Mouse (Mus musculus) heart, adult 18-20 months (tissue): ENCODE data around the gene Defb25. TPM values are rescaled to one million over a fixed set of nuclear protein-coding genes. Genes with fewer than 3 reads are reported as not detected.

Experiments
- total RNA-seq, 2 experiments: library from RNA; stranded (reverse); gene quantifications; 2 replicates each; pipeline ENCODE4 v1.2.3; 2021

Defb25 gene
- total RNA-seq, 2 experiments from 2014 or later = not detected

Other genes with a start within 250 kb of the Defb25 start
- not detected for gene Nrsn2, start 246.4 kb downstream of the Defb25 start, total RNA-seq
- 1 to 10 TPM; 5.7 to 5.8 TPM for gene Sox12, start 225.0 kb downstream of the Defb25 start, total RNA-seq
- gene Zcchc3, start 208.0 kb downstream of the Defb25 start, total RNA-seq = 1 to 10 TPM; 5.0 to 5.8 TPM
- gene 6820408C15Rik, start 207.5 kb downstream of the Defb25 start, total RNA-seq = 1 to 10 TPM; 1.6 to 2.4 TPM
- gene Defb23, start 158.4 kb downstream of the Defb25 start, total RNA-seq = not detected
- not detected for gene Defb20, start 146.0 kb downstream of the Defb25 start, total RNA-seq
- gene Defb22, start 132.9 kb downstream of the Defb25 start, total RNA-seq = not detected
- gene Defb26, start 111.4 kb downstream of the Defb25 start, total RNA-seq = not detected
- not detected for gene Defb28, start 104.8 kb downstream of the Defb25 start, total RNA-seq
- gene Defb29, start 83.0 kb downstream of the Defb25 start, total RNA-seq = not detected
- gene Gm17416, start 53.7 kb downstream of the Defb25 start, total RNA-seq = not detected
- not detected for gene Defb21, start 50.3 kb downstream of the Defb25 start, total RNA-seq
- not detected for gene Defb19, start 42.7 kb downstream of the Defb25 start, total RNA-seq
- not detected for gene Defb45, start 23.7 kb downstream of the Defb25 start, total RNA-seq
- not detected for gene Defb36, start 18.7 kb downstream of the Defb25 start, total RNA-seq
- gene Rem1, start 3.9 kb upstream of the Defb25 start, total RNA-seq = 1 to 10 TPM; 3.3 to 4.7 TPM
- gene H13, start 46.4 kb upstream of the Defb25 start, total RNA-seq = 10 to 100 TPM; 32.7 to 39.6 TPM
- 10 to 100 TPM; 15.8 to 16.4 TPM for gene Mcts2, start 64.0 kb upstream of the Defb25 start, total RNA-seq
- gene Id1, start 113.2 kb upstream of the Defb25 start, total RNA-seq = 10 to 100 TPM; 63.7 to 75.1 TPM
- gene Cox4i2, start 131.1 kb upstream of the Defb25 start, total RNA-seq = 10 to 100 TPM; 11.9 to 15.2 TPM
- gene Bcl2l1, start 208.7 kb upstream of the Defb25 start, total RNA-seq = 100 to 1,000 TPM in 1 of 2 experiments, 10 to 100 TPM in 1; 77.8 to 111 TPM
- 1 to 10 TPM in 1 of 2 experiments, under 1 TPM in 1; 0.90 to 1.0 TPM for gene Tpx2, start 224.9 kb upstream of the Defb25 start, total RNA-seq